Mouse (Mus musculus) layer of hippocampus, adult 11-12 months (tissue): ENCODE data around the gene Cd300lf.
A peak's percentile ranks its signal among the peaks of the same experiment; 100 is the strongest.

Source experiments
- DNase-seq: peaks from one replicate; pipeline ENCODE4 v3.0.0; 2022; ENCODE audit warnings: low spot score

Cd300lf gene

GRCm38 (mm10) chr11:115133800-115134199, at the start of gene Cd300lf:
Gene Cd300lf (minus strand): TSS chr11:115133992.
- peak; percentile 35 for DNase-seq

GRCm38 (mm10) chr11:115181913-115182638, 48.3 kb upstream of the Cd300lf start:
- DNase-seq: peak; percentile 79

GRCm38 (mm10) chr11:115179881-115180280, 46.1 kb upstream of the Cd300lf start:
- DNase-seq: no peak

GRCm38 (mm10) chr11:115179191-115179590, 45.4 kb upstream of the Cd300lf start:
- DNase-seq: peak; percentile 41

GRCm38 (mm10) chr11:115178766-115179165, 45.0 kb upstream of the Cd300lf start:
- no peak for DNase-seq

- DNase-seq: no peak
These were observed 43.9 kb upstream of the Cd300lf start for GRCm38 (mm10) chr11:115177559-115178195.

- no peak for DNase-seq
These were observed 42.8 kb upstream of the Cd300lf start for GRCm38 (mm10) chr11:115176399-115177190.

- no peak for DNase-seq
These were observed 40.0 kb upstream of the Cd300lf start for GRCm38 (mm10) chr11:115173549-115174339.

- DNase-seq: no peak
These were observed 39.1 kb upstream of the Cd300lf start for GRCm38 (mm10) chr11:115172825-115173287.

GRCm38 (mm10) chr11:115171125-115171524, 37.3 kb upstream of the Cd300lf start:
- no peak for DNase-seq

- DNase-seq: no peak
These were observed 35.6 kb upstream of the Cd300lf start for GRCm38 (mm10) chr11:115169430-115169829.

- no peak for DNase-seq
These were observed 33.9 kb upstream of the Cd300lf start for GRCm38 (mm10) chr11:115167631-115168249.

GRCm38 (mm10) chr11:115166776-115167175, 33.0 kb upstream of the Cd300lf start:
- no peak for DNase-seq

GRCm38 (mm10) chr11:115164976-115165374, 31.2 kb upstream of the Cd300lf start:
- peak; percentile 54 for DNase-seq

- DNase-seq: no peak
These were observed 30.7 kb upstream of the Cd300lf start for GRCm38 (mm10) chr11:115164341-115164975.

GRCm38 (mm10) chr11:115163568-115164150, 29.9 kb upstream of the Cd300lf start:
- DNase-seq: no peak

GRCm38 (mm10) chr11:115162832-115163480, 29.2 kb upstream of the Cd300lf start, which contains the start of gene Slc9a3r1:
Gene Slc9a3r1 (plus strand): TSS chr11:115163341.
- peak; percentile 97 for DNase-seq

- DNase-seq: no peak
These were observed 28.4 kb upstream of the Cd300lf start for GRCm38 (mm10) chr11:115162205-115162601.

GRCm38 (mm10) chr11:115161578-115162204, 27.9 kb upstream of the Cd300lf start:
- no peak for DNase-seq
